Mouse (Mus musculus) heart, postnatal 0 days (tissue): ENCODE measurements around the gene Kcnc3.

Experiments
- CTCF ChIP-seq: IDR thresholded peaks from 2 replicates; pipeline ENCODE4 v1.5.1; 2016; ENCODE audit warnings: antibody characterized with exemption, control low read depth, low read depth
- EP300 ChIP-seq: IDR thresholded peaks from 2 replicates; pipeline ENCODE4 v1.6.1; 2016; ENCODE audit warnings: antibody characterized with exemption, low read depth

GRCm38 (mm10) chr7:44593051-44593450 lies 2.6 kb downstream of the Kcnc3 start:
- TF ChIP-seq CTCF: no peak
- TF ChIP-seq EP300: no peak
